Mouse (Mus musculus) thymus, postnatal 36 days (tissue): ENCODE results near the gene Kcna3.

Experiments
- DNase-seq, 2 experiments: peaks; one replicate each; pipeline ENCODE4 v3.0.0; 2022; ENCODE audit warnings: mixed read lengths in 2 of 2

Kcna3 gene

DNA sequence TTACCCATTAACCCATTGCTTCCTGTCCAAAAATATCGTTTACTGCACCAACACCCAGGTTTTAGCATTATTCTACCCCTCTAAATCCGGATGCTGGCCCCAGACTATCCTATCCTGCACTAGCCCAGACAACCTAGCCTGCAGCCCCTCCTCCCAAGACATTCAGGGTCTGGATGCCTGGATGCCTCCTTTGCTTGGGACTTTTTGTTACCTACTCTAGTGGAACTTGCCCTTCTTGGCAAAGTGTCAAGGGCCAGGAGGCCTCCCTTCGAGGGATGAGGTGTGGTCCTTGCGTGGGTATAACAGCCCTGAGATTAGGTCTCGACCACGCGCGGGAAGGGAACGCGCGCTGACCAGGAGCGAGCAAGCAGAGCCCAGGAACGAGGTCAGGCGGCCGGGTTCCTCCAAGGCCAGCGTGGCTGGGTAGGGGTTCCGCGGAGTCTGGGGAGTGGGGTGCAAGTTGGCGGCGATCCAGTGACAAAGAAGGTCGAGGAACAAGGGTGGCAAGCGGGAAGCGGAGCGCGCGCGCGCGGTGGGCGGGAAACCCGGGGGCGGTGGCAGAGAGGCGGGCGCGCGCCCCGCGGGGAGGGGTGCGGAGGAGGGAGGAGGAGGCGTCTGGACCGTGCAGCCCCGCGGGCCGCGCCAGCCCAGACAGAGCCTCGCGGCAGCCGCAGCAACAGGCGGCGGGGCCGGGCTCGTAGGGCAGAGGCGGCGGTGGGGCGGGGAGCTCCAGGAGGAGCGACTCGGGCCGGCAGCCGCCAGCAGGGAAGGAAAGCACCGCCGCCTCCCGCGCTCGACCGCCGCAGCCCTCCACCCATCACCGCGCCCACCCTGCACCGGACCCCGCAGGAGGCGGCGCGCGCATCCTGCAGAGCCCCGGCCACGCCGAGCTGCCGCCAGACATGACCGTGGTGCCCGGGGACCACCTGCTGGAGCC lies at the start of gene Kcna3:
Gene Kcna3 (plus strand): TSS at position 649 of the 937 bp plus-strand sequence.
- DNase-seq: peak; percentile 90

GRCm38 (mm10) chr3:106991334-106991733 lies 44.6 kb upstream of the Kcna3 start:
- DNase-seq: no peak

GRCm38 (mm10) chr3:106995347-106995746 lies 40.6 kb upstream of the Kcna3 start:
- DNase-seq: no peak

GRCm38 (mm10) chr3:106996186-106996585 lies 39.8 kb upstream of the Kcna3 start:
- DNase-seq: no peak

GRCm38 (mm10) chr3:106998370-106998769 lies 37.6 kb upstream of the Kcna3 start:
- DNase-seq: no peak

GRCm38 (mm10) chr3:107000165-107000564 lies 35.8 kb upstream of the Kcna3 start:
- DNase-seq: no peak

GRCm38 (mm10) chr3:107002249-107003123 lies 33.5 kb upstream of the Kcna3 start:
- no peak for DNase-seq

DNA sequence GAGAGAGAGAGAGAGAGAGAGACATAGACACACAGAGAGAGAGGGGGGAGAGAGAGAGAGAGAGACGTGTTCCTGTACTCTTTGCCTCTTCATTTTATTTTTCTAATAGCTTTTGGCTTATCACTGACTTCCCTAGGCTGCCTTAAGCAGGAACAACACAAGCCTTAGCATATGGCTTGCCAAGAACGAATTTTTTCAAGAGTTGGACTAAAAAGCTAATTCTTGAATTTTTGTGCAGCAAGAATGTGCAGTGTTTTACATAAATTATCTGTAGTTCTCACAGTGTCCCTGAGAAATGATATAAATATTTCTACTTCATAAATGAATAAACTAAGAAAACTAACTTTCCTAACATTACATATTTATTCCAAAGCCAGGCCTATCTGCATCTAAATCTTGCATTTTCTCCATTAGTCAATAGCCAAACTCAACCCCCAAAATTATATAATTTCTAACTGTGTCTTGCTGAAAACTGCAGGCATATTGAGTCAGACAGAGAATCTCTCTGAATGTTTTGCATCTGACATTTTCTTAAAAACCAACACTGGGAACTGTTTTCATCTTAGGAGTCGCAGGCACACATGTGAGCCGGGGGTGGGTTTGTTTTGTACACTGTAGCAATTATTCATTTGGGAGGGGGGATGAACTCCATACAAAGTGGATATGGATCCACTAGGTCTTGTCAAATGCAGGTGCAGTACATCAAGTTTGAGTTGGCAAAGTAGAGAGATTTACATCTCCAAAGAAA lies 26.5 kb upstream of the Kcna3 start:
- no peak for DNase-seq

DNA sequence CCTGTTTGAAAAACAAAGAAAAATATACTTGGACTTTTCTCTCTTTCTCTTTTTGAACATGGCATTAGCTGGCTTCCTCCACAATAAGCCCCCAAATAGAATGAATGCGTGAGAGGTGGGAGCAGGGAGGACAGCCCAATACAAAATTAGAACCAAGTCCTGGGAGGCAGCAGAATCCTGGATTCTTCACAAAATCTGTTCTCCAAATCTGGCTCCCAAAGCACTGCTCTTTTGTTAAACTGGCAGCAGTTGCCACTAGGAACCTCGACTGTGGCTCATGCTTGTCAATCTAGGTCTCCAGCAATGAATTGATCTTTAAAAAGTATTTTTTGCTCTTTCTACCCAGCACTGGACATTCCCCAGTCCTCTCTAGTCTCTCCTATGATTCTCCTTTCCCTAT lies 17.7 kb upstream of the Kcna3 start:
- DNase-seq: no peak

- DNase-seq: no peak
These were observed 4.4 kb upstream of the Kcna3 start for GRCm38 (mm10) chr3:107031547-107031946.

DNA sequence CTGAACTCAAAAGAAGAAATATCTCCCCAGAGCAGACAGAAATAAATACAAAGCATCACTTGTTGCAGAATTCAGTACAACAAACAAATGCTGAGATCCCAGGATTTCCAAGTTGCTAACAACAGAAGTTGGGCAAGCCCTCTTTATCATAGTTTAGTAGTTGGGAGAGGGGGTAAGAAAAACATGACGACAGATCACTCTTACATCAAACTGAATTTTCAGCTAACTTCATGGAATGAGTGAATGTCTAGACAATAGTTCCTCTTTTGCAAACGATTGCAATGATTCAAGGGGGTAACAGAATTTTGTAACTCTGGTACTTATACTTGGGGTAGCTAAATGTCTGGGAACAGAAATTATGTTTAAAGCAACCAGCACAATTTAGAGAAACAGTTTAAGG lies 1.2 kb upstream of the Kcna3 start:
- no peak for DNase-seq

DNA sequence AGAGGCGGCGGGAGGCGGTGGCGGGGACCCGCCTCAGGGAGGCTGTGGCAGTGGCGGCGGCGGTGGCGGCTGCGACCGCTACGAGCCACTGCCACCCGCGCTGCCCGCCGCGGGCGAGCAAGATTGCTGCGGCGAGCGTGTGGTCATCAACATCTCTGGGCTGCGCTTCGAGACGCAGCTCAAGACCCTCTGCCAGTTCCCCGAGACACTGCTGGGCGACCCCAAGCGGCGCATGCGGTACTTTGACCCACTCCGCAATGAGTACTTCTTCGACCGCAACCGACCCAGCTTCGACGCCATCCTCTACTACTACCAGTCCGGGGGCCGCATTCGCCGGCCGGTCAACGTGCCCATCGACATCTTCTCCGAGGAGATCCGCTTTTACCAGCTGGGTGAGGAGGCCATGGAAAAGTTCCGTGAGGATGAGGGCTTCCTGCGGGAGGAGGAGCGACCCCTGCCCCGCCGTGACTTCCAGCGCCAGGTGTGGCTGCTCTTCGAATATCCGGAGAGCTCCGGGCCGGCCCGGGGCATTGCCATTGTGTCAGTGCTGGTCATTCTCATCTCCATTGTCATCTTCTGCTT lies 580 bp downstream of the Kcna3 start:
- peak; percentile 66 to 73 for DNase-seq

DNA sequence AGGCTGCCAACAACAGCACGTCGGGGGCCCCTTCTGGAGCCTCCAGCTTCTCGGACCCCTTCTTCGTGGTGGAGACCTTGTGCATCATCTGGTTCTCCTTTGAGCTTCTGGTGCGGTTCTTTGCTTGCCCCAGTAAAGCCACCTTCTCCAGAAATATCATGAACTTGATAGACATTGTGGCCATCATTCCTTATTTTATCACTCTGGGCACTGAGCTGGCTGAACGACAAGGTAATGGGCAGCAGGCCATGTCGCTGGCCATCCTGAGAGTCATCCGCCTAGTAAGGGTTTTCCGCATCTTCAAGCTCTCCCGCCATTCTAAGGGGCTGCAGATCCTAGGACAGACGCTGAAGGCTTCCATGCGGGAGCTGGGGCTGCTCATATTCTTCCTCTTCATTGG lies 1.1 kb downstream of the Kcna3 start:
- peak in 1 of 2 experiments; percentile 43 for DNase-seq

DNA sequence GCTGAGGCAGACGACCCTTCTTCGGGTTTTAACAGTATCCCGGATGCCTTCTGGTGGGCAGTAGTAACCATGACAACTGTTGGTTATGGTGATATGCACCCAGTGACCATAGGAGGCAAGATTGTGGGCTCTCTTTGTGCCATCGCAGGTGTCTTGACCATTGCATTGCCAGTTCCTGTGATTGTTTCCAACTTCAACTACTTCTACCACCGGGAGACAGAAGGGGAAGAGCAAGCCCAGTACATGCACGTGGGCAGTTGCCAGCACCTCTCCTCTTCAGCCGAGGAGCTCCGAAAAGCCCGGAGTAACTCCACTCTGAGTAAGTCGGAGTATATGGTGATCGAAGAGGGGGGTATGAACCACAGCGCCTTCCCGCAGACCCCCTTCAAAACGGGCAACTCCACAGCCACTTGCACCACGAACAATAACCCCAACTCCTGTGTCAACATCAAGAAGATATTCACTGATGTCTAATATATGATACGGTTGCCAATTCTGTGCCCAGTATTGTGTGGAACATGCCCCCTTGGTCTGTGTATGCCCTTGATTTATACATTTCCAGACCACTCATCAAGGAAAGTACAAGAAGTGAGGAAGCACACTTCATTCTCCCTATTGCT lies 1.7 kb downstream of the Kcna3 start:
- peak; percentile 41 to 46 for DNase-seq

GRCm38 (mm10) chr3:107038156-107038536 lies 2.2 kb downstream of the Kcna3 start:
- DNase-seq: no peak

- DNase-seq: peak; percentile 50 to 54
These were observed 2.8 kb downstream of the Kcna3 start for GRCm38 (mm10) chr3:107038661-107039223.

- DNase-seq: peak; percentile 23 to 32
These were observed 3.3 kb downstream of the Kcna3 start for GRCm38 (mm10) chr3:107039306-107039705.

- no peak for DNase-seq
These were observed 4.4 kb downstream of the Kcna3 start for GRCm38 (mm10) chr3:107040408-107040807.

DNA sequence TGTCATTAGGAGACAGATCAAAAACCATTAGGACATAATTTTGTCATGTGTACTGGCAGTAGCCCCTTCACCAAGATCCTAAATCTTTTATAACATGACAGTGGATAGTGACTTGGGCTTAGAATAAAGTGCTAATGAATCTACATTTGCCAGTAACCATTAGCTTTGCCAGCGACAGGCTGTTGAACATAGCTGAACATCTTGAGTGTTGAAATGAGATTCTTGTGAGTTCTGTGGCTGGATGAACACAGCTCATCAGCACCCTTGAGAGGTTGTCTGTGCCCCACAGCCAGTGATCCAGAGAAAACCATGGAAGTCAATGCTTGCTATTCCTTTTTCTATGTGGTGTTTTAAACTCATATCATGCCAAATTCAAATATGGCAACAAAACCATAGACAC lies 5.7 kb downstream of the Kcna3 start:
- no peak for DNase-seq

DNA sequence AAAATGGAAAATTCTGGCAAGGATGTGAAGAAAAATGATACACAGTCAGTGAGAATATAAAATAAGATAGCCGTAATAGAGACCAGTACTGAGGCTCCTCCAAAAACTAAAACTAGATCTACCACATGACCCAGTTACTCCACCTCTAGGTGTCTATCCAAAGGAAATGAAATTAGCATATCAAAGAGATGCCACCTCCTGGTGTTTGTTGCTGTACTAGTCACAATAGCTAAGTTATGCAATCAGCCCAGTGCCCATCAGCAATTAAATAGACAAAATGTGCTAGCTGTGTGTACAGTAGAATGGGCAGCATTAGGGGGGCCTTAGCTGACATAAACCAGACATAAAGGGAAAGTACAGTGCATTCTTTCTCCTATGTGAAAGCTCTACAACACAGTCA lies 25.5 kb downstream of the Kcna3 start:
- DNase-seq: no peak

- no peak for DNase-seq
These were observed 26.8 kb downstream of the Kcna3 start for GRCm38 (mm10) chr3:107062771-107063170.
